Mouse (Mus musculus): Measurements from ENCODE around the gene Rnf150. TPM values are rescaled to one million over a fixed set of nuclear protein-coding genes. Genes with fewer than 3 reads are reported as not detected.

Gene Rnf150
- polyA plus RNA-seq, 1 experiment from 2014 or later: 2.1 TPM

DNA sequence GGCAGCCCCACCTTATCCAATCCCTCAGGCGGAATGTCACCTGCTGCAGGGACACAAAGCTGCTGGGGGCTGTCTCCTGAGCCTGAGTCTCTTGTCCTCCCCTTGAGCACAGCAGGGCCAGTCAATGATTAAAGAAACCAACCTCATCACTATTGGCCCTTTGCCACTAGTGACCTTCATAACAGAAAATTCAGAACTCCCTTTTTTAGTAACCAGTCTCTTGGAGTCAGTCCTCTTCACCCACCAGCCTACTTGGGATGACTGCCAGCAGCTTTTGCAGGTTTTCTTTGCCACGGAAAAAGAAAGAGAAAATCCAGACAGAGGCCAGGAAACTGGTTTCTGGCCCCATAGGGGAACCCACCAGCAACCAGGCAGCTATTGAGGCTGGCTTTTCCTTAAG lies 271.9 kb downstream of the Rnf150 start:
- Histone ChIP-seq H3K36me3 (no peaks in the 10 kb centered on the region), H3K4me3 (no peak overlapping the region), H3K9me3 (no peaks in the 10 kb centered on the region), H3K27me3 (no peaks in the 10 kb centered on the region), H3K27ac (no peak overlapping the region), H3K4me2 (replicated peaks) (no peak overlapping the region), H3K4me1 (0 out of 2 replicates have a peak, but pooled peaks cover 6% of the 10 kb centered on the region), H3K9ac (no peak overlapping the region)
- no peak for ATAC-seq (ENCODE audit: low FRiP score, low read depth)
- WGBS: 67% methylated on average over 2 of the region's 2 CpGs

DNA sequence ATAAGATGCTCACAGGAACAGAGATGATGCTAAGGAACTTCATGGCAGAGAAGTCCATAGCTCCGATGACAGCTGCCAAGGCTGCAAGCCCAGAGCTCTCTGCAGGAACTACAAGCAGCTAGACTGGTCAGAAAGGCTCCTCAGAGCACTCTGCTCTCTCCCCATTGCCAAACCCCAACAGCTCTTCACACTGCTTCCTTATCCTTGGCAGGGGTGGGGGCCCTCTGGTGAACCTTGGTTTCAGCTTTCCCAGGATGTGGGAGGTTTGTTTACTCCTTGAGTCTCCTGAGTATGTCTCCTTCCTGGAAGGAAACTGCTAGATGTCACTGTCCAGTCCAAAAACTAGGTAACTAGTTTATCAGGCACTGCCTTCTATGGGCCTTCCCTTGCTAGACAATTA lies 276.9 kb downstream of the Rnf150 start:
- Histone ChIP-seq H3K27me3 (no peaks in the 10 kb centered on the region), H3K36me3 (no peaks in the 10 kb centered on the region), H3K4me1 (0 out of 2 replicates have a peak, but pooled peaks cover 6% of the 10 kb centered on the region), H3K9me3 (0 out of 2 replicates have a peak, but pooled peaks cover 3% of the 10 kb centered on the region), H3K4me3 (no peak overlapping the region), H3K27ac (no peak overlapping the region), H3K9ac (no peak overlapping the region), H3K4me2 (replicated peaks) (no peak overlapping the region)
- WGBS: 86% methylated on average over 1 of the region's 1 CpGs
- no peak for ATAC-seq (ENCODE audit: low FRiP score, low read depth)

DNA sequence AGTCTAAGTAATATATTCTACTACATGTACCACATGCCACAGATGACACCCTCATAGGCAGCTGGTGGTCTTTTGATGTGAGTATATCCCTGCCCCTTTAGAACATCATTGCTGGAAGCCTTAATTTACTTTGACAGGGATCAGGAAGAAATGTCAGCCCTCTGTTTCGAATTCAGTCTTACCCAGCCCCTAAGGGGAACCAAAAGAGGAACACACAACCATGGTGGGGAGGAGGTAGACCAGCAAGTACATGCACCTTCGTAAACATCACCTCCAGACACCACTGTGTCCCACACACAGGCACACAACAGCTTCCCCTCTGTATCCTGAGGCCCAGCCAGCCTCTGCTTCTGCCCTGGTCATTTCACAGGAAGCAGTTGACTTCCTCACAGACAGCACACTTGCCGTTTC lies 277.6 kb downstream of the Rnf150 start:
- no peak overlapping the region for H3K4me2 ChIP-seq (replicated peaks)
- no peak overlapping the region for H3K27ac ChIP-seq
- no peak overlapping the region for H3K4me3 ChIP-seq
- H3K4me1 ChIP-seq: 0 out of 2 replicates have a peak, but pooled peaks cover under 1% of the 10 kb centered on the region
- H3K9me3 ChIP-seq: 0 out of 2 replicates have a peak, but pooled peaks cover 3% of the 10 kb centered on the region
- 61% methylated on average over 3 of the region's 3 CpGs for WGBS
- no peaks in the 10 kb centered on the region for H3K36me3 ChIP-seq
- H3K27me3 ChIP-seq: no peaks in the 10 kb centered on the region
- no peak for ATAC-seq (ENCODE audit: low FRiP score, low read depth)
- H3K9ac ChIP-seq: no peak overlapping the region

Other genes starting within 250 kb of the Rnf150 start
- gene Zfp330, start 89.2 kb upstream of the Rnf150 start, polyA plus RNA-seq (2015; fragmentation: Nextera tagmentation; extraction: Ambion mirVana): 74.0 and 85.4 TPM in 2 replicates

All from limb, embryonic 13.5 days (tissue).